8 mouse cellular contexts compared by ENCODE assay signal in the genomic region with DNA sequence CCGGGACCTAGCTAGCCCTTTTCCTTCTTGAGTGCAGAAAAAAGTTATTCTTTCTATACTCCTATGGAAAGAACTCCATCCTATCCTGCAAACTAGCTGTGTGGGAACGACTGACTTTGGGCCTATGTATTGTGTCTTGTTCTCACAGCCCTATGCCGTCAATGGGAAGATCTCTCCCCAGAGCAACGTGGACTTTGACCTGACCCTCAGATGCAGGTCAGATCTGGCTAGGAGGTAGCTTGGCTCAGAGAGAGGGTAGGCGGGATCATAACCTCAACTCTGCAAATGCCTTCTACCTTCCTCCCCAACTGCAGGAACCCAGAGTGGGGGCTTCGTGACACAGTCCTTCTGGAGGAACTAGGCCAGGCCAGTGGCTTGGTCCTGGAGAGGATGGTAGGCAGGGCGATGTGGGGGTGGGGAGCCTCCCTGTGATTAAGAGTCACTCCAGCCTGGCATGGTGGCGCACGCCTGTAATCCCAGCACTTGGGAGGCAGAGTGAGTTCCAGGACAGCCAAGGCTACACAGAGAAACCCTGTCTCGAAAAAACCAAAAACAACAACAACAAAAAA. TPM values are rescaled to one million over a fixed set of nuclear protein-coding genes. Genes with fewer than 3 reads are reported as not detected.
A peak's percentile ranks its signal among the peaks of the same experiment; 100 is the strongest.
DNase-seq lines count a peak whose midpoint lies in the region; ATAC-seq and TF ChIP-seq lines count a peak whose summit lies in the region.

No protein-coding gene starts in this region.

- no peaks in the 10 kb centered on the region for H3K79me3 ChIP-seq in C2C12 (ENCODE audit: low read depth)

- peak overlapping the region; percentile 81 for H3K9ac ChIP-seq in hindbrain, embryonic 12.5 days
- H3K9ac ChIP-seq in limb, embryonic 15.5 days = peak overlapping the region; percentile 79

- H3K4me3 ChIP-seq in C2C12 (ENCODE audit: insufficient read depth, poor library complexity, severe bottlenecking) = no peak overlapping the region
- H3K4me3 ChIP-seq in hindbrain, embryonic 12.5 days = peak overlapping the region; percentile 79
- peak overlapping the region; percentile 81 for H3K4me3 ChIP-seq in limb, embryonic 15.5 days

- DNase-seq in adrenal gland, adult (ENCODE audit: inconsistent age in 2 of 2, low spot score in 1 of 2) = peak; percentile 41 to 53
- DNase-seq in adrenal gland, adult 8-10 months = no peak
- DNase-seq in testis, postnatal 10 days (ENCODE audit: low spot score) = peak; percentile 63
- no peak for DNase-seq in left cerebral cortex, postnatal 10 days (ENCODE audit: extremely low spot score in 1 of 2, low spot score in 2 of 2)
- DNase-seq in frontal cortex, postnatal 36 days (ENCODE audit: low spot score in 2 of 2) = no peak

- H3K4me1 ChIP-seq in hindbrain, embryonic 12.5 days = peaks cover 37% of the 10 kb centered on the region
- H3K4me1 ChIP-seq in limb, embryonic 15.5 days = peaks cover 40% of the 10 kb centered on the region

- H3K79me2 ChIP-seq in C2C12 (ENCODE audit: control insufficient read depth, insufficient read depth) = peaks cover 8% of the 10 kb centered on the region

- peaks cover 7% of the 10 kb centered on the region for H3K36me3 ChIP-seq in C2C12 (ENCODE audit: control insufficient read depth, insufficient read depth)
- peaks cover 16% of the 10 kb centered on the region for H3K36me3 ChIP-seq in hindbrain, embryonic 12.5 days
- peaks cover 22% of the 10 kb centered on the region for H3K36me3 ChIP-seq in limb, embryonic 15.5 days

- no peaks in the 10 kb centered on the region for H3K27me3 ChIP-seq in C2C12 (ENCODE audit: control insufficient read depth, insufficient read depth, insufficient read length)
- no peaks in the 10 kb centered on the region for H3K27me3 ChIP-seq in hindbrain, embryonic 12.5 days
- no peaks in the 10 kb centered on the region for H3K27me3 ChIP-seq in limb, embryonic 15.5 days

- H3K27ac ChIP-seq in hindbrain, embryonic 12.5 days = peak overlapping the region; percentile 96; the same call in 1 of the 2 replicates
- H3K27ac ChIP-seq in limb, embryonic 15.5 days = no peak overlapping the region; the same call in 1 of the 2 replicates

- intact Hi-C loops in left cerebral cortex, postnatal 10 days (cut with DNase I) = no loop called here

- H3K4me2 ChIP-seq in hindbrain, embryonic 12.5 days (replicated peaks) = peak overlapping the region; percentile 93
- peak overlapping the region; percentile 81 for H3K4me2 ChIP-seq in limb, embryonic 15.5 days

- H3ac ChIP-seq in C2C12 (ENCODE audit: control insufficient read depth, insufficient read length, low read depth) = peak overlapping the region; percentile 42

- 57% methylated on average over 10 of the region's 10 CpGs for WGBS in hindbrain, embryonic 12.5 days
- 71% methylated on average over 10 of the region's 10 CpGs for WGBS in limb, embryonic 15.5 days

- no peak for ATAC-seq in hindbrain, embryonic 12.5 days (ENCODE audit: low FRiP score)
- ATAC-seq in limb, embryonic 15.5 days (ENCODE audit: insufficient number of reproducible peaks, low FRiP score, low TSS enrichment, low read depth) = no peak

- no peak for TF ChIP-seq CTCF in C2C12 (IDR thresholded peaks at IDR 0.05; ENCODE audit: control insufficient read depth, insufficient read depth, insufficient read length)

- no peaks in the 10 kb centered on the region for H3K9me3 ChIP-seq in hindbrain, embryonic 12.5 days (replicated peaks)
- H3K9me3 ChIP-seq in limb, embryonic 15.5 days = no peaks in the 10 kb centered on the region

TF ChIP-seq in C2C12, 6 proteins besides CTCF, POLR2A, EP300 and RAD21:
- TF ChIP-seq USF1 (IDR thresholded peaks at IDR 0.05; ENCODE audit: low read depth) (no peak), FOSL1 (IDR thresholded peaks at IDR 0.05; ENCODE audit: insufficient read depth, low read length, poor library complexity, severe bottlenecking) (no peak), MAX (IDR thresholded peaks at IDR 0.05) (no peak), MYOG (IDR thresholded peaks at IDR 0.05; ENCODE audit: control insufficient read depth, extremely low read depth, insufficient read length) (no peak), CEBPB (IDR thresholded peaks at IDR 0.05; ENCODE audit: low read depth) (no peak), MYOD1 (IDR thresholded peaks at IDR 0.05; ENCODE audit: control insufficient read depth, insufficient read length, low read depth) (no peak)
TF ChIP-seq in C2C12: peak in this region for 0.

RNA-seq across cellular contexts. Expression of a gene that starts 1.6 kb away (rescaled TPM):
- total RNA-seq in adrenal gland, adult 8-10 months (2022) = 100 to 1,000 TPM; 113 to 215 (median 150) TPM
- 25.0 TPM for polyA plus RNA-seq in C2C12 (2012; fragmentation: generic; extraction: Trizol)
- 48.7 and 53.2 TPM in 2 replicates for polyA plus RNA-seq in hindbrain, embryonic 12.5 days (2016; fragmentation: Nextera tagmentation; extraction: Ambion mirVana)
- 45.3 and 48.0 TPM in 2 replicates for polyA plus RNA-seq in limb, embryonic 15.5 days (2015; fragmentation: Nextera tagmentation; extraction: Ambion mirVana)
- total RNA-seq in left cerebral cortex, postnatal 10 days (2021) = 10 to 100 TPM; 34.8 to 36.0 TPM

RNA-seq across cellular contexts. Expression of a gene that starts 4.2 kb away (rescaled TPM):
- 1 to 10 TPM; 1.6 to 2.9 (median 2.0) TPM for total RNA-seq in adrenal gland, adult 8-10 months (2022)
- 0.34 TPM for polyA plus RNA-seq in C2C12 (2012; fragmentation: generic; extraction: Trizol)
- polyA plus RNA-seq in hindbrain, embryonic 12.5 days (2016; fragmentation: Nextera tagmentation; extraction: Ambion mirVana) = 0.29 and 0.90 TPM in 2 replicates
- 0.63 and 0.65 TPM in 2 replicates for polyA plus RNA-seq in limb, embryonic 15.5 days (2015; fragmentation: Nextera tagmentation; extraction: Ambion mirVana)
- 1 to 10 TPM in 1 of 2 experiments, under 1 TPM in 1; 0.63 to 1.4 TPM for total RNA-seq in left cerebral cortex, postnatal 10 days (2021)

RNA-seq across cellular contexts. Expression of a gene that starts 7.9 kb away (rescaled TPM):
- 100 to 1,000 TPM; 264 to 492 (median 338) TPM for total RNA-seq in adrenal gland, adult 8-10 months (2022)
- 36.3 TPM for polyA plus RNA-seq in C2C12 (2012; fragmentation: generic; extraction: Trizol)
- polyA plus RNA-seq in hindbrain, embryonic 12.5 days (2016; fragmentation: Nextera tagmentation; extraction: Ambion mirVana) = 6.2 and 6.3 TPM in 2 replicates
- 16.7 and 22.2 TPM in 2 replicates for polyA plus RNA-seq in limb, embryonic 15.5 days (2015; fragmentation: Nextera tagmentation; extraction: Ambion mirVana)
- total RNA-seq in left cerebral cortex, postnatal 10 days (2021) = 10 to 100 TPM; 27.7 to 31.4 TPM

RNA-seq across cellular contexts. Expression of a gene that starts 15.1 kb away (rescaled TPM):
- total RNA-seq in adrenal gland, adult 8-10 months (2022) = 10 to 100 TPM; 14.7 to 41.8 (median 22.9) TPM
- polyA plus RNA-seq in C2C12 (2012; fragmentation: generic; extraction: Trizol) = 16.7 TPM
- polyA plus RNA-seq in hindbrain, embryonic 12.5 days (2016; fragmentation: Nextera tagmentation; extraction: Ambion mirVana) = 30.0 and 31.2 TPM in 2 replicates
- polyA plus RNA-seq in limb, embryonic 15.5 days (2015; fragmentation: Nextera tagmentation; extraction: Ambion mirVana) = 16.8 and 21.3 TPM in 2 replicates
- total RNA-seq in left cerebral cortex, postnatal 10 days (2021) = 10 to 100 TPM; 34.0 to 35.6 TPM

RNA-seq across cellular contexts. Expression of a gene that starts 31.8 kb away (rescaled TPM):
- total RNA-seq in adrenal gland, adult 8-10 months (2022) = 100 to 1,000 TPM in 3 of 4 experiments, 10 to 100 TPM in 1; 89.3 to 155 (median 139) TPM
- 33.9 TPM for polyA plus RNA-seq in C2C12 (2012; fragmentation: generic; extraction: Trizol)
- 18.5 and 19.4 TPM in 2 replicates for polyA plus RNA-seq in hindbrain, embryonic 12.5 days (2016; fragmentation: Nextera tagmentation; extraction: Ambion mirVana)
- 21.9 and 25.4 TPM in 2 replicates for polyA plus RNA-seq in limb, embryonic 15.5 days (2015; fragmentation: Nextera tagmentation; extraction: Ambion mirVana)
- 10 to 100 TPM; 68.8 to 74.7 TPM for total RNA-seq in left cerebral cortex, postnatal 10 days (2021)

Comparison
In these comparisons a context has a peak if more than half of its experiments do, and no peak if none do; other contexts are left out.
1. DNase-seq: peak in adrenal gland, adult (2 of 2) and testis, postnatal 10 days (single experiment); none in adrenal gland, adult 8-10 months (single experiment), left cerebral cortex, postnatal 10 days (0 of 2) and frontal cortex, postnatal 36 days (0 of 2).